Mouse (Mus musculus) forebrain, postnatal 0 days (tissue): ENCODE data around the gene Rbm38. TPM values are rescaled to one million over a fixed set of nuclear protein-coding genes. Genes with fewer than 3 reads are reported as not detected.

Experiments
- ATAC-seq: fragments of 200-750 bp; cut with Nextera tagmentation; 2 replicates; pipeline ENCODE4 v1.8.0; 2017; ENCODE audit warnings: mild to moderate bottlenecking, moderate library complexity
- DNase-seq: peaks from one replicate; pipeline ENCODE4 v3.0.0-alpha.2; 2015
- H3K27ac ChIP-seq: fragments of 300-500 bp; sonication (generic); 2 replicates; pipeline ENCODE4 v1.5.1; 2014; ENCODE audit warnings: low read depth, mild to moderate bottlenecking, antibody characterized with exemption, low read length, moderate library complexity, mixed read lengths
- H3K27me3 ChIP-seq: fragments of 300-500 bp; sonication (generic); 2 replicates; pipeline ENCODE4 v1.6.1; 2014; ENCODE audit warnings: mild to moderate bottlenecking, low read length, mixed read lengths; ENCODE audit not compliant: insufficient read depth
- H3K36me3 ChIP-seq: fragments of 300-500 bp; sonication (generic); 2 replicates; pipeline ENCODE4 v1.6.1; 2014; ENCODE audit warnings: mild to moderate bottlenecking, moderate library complexity; ENCODE audit not compliant: insufficient read depth
- H3K4me1 ChIP-seq: fragments of 300-500 bp; sonication (generic); 2 replicates; pipeline ENCODE4 v1.6.1; 2014; ENCODE audit warnings: antibody characterized with exemption; ENCODE audit not compliant: insufficient read depth
- H3K4me2 ChIP-seq: fragments of 300-500 bp; sonication (generic); 2 replicates; pipeline ENCODE4 v1.6.1; 2014; ENCODE audit warnings: low read depth, mild to moderate bottlenecking, moderate library complexity
- H3K4me3 ChIP-seq: fragments of 300-500 bp; sonication (generic); 2 replicates; pipeline ENCODE4 v1.5.1; 2014; ENCODE audit warnings: low read depth, low read length, mixed read lengths
- H3K9ac ChIP-seq: fragments of 300-500 bp; sonication (generic); 2 replicates; pipeline ENCODE4 v1.6.1; 2014; ENCODE audit warnings: mild to moderate bottlenecking
- H3K9me3 ChIP-seq: fragments of 300-500 bp; sonication (generic); 2 replicates; pipeline ENCODE4 v1.6.1; 2016; ENCODE audit warnings: low read length
- CTCF ChIP-seq: sonication (generic); IDR thresholded peaks from 2 replicates; pipeline ENCODE4 v1.5.1; 2016; ENCODE audit warnings: antibody characterized with exemption, control low read depth, low read depth
- WGBS: fragments of 180-500 bp; shearing (Covaris S2); extraction: QIAGEN DNeasy Blood & Tissue Kit; methylation state at CpG from one replicate; pipeline ENCODE4 v1.1.7; 2014; 5-methylcytosine and 5-hydroxymethylcytosine counted together
- polyA plus RNA-seq: library from polyadenylated mRNA; unstranded; fragments of >200 nt; fragmentation: Nextera tagmentation; extraction: Ambion mirVana; gene quantifications from 2 replicates; pipeline ENCODE4 v1.2.1, GENCODE M21; 2015
- total RNA-seq: library from RNA; depleted of rRNA; stranded (reverse); fragments of >200 nt; gene quantifications from 2 replicates; pipeline ENCODE4 v1.2.3, GENCODE M21; 2014

The Rbm38 gene
- total and polyA plus RNA-seq, 2 experiments from 2014 or later = 6.6 to 11.0 TPM

- Histone ChIP-seq H3K4me2 (peak overlapping the region; percentile 64), H3K27ac (peak overlapping the region; percentile 40; the same call in 1 of the 2 replicates), H3K4me3 (peak overlapping the region; percentile 85), H3K27me3 (no peaks in the 10 kb centered on the region), H3K36me3 (no peaks in the 10 kb centered on the region), H3K9me3 (no peaks in the 10 kb centered on the region), H3K4me1 (peaks cover 8% of the 10 kb centered on the region), H3K9ac (peak overlapping the region; percentile 68)
- under 1% methylated on average over 51 of the region's 51 CpGs for WGBS
- TF ChIP-seq CTCF = no peak
- peak; percentile 44 for ATAC-seq
- no peak for DNase-seq
Observed at GRCm38 (mm10) chr2:173022056-173022681, 1.9 kb downstream of the Rbm38 start.

GRCm38 (mm10) chr2:173022813-173023212 is 2.5 kb downstream of the Rbm38 start:
- TF ChIP-seq CTCF = no peak
- H3K27me3 ChIP-seq = no peaks in the 10 kb centered on the region
- H3K4me2 ChIP-seq = peak overlapping the region; percentile 64
- ATAC-seq (no peak), DNase-seq (no peak)
- H3K9ac ChIP-seq = peak overlapping the region; percentile 68
- no peaks in the 10 kb centered on the region for H3K36me3 ChIP-seq
- peaks cover 8% of the 10 kb centered on the region for H3K4me1 ChIP-seq
- WGBS = 17% methylated on average over 10 of the region's 10 CpGs
- peak overlapping the region; percentile 85 for H3K4me3 ChIP-seq
- H3K9me3 ChIP-seq = no peaks in the 10 kb centered on the region
- no peak overlapping the region for H3K27ac ChIP-seq

GRCm38 (mm10) chr2:173023371-173023851 is 3.1 kb downstream of the Rbm38 start:
- TF ChIP-seq CTCF = no peak
- ATAC-seq (no peak), DNase-seq (no peak)
- H3K4me1 ChIP-seq = peaks cover 8% of the 10 kb centered on the region
- no peaks in the 10 kb centered on the region for H3K9me3 ChIP-seq
- H3K27me3 ChIP-seq = no peaks in the 10 kb centered on the region
- no peak overlapping the region for H3K27ac ChIP-seq
- H3K36me3 ChIP-seq = 0 out of 2 replicates have a peak, but pooled peaks cover under 1% of the 10 kb centered on the region
- no peak overlapping the region for H3K9ac ChIP-seq
- H3K4me2 ChIP-seq = peak overlapping the region; percentile 64
- 89% methylated on average over 7 of the region's 7 CpGs for WGBS
- no peak overlapping the region for H3K4me3 ChIP-seq

GRCm38 (mm10) chr2:173023966-173024365 is 3.7 kb downstream of the Rbm38 start:
- Histone ChIP-seq H3K4me3 (no peak overlapping the region), H3K4me1 (peaks cover 8% of the 10 kb centered on the region), H3K9me3 (no peaks in the 10 kb centered on the region), H3K9ac (no peak overlapping the region), H3K27me3 (no peaks in the 10 kb centered on the region), H3K36me3 (0 out of 2 replicates have a peak, but pooled peaks cover 4% of the 10 kb centered on the region), H3K4me2 (no peak overlapping the region), H3K27ac (no peak overlapping the region)
- TF ChIP-seq CTCF = no peak
- 66% methylated on average over 4 of the region's 4 CpGs for WGBS
- ATAC-seq = no peak
- DNase-seq = no peak

- H3K4me2 ChIP-seq = no peak overlapping the region
- no peaks in the 10 kb centered on the region for H3K27me3 ChIP-seq
- H3K36me3 ChIP-seq = 0 out of 2 replicates have a peak, but pooled peaks cover 4% of the 10 kb centered on the region
- no peaks in the 10 kb centered on the region for H3K9me3 ChIP-seq
- 71% methylated on average over 8 of the region's 8 CpGs for WGBS
- no peak for TF ChIP-seq CTCF
- no peak for DNase-seq
- no peak overlapping the region for H3K9ac ChIP-seq
- H3K27ac ChIP-seq = no peak overlapping the region
- peaks cover 7% of the 10 kb centered on the region for H3K4me1 ChIP-seq
- no peak for ATAC-seq
- H3K4me3 ChIP-seq = no peak overlapping the region
Observed at GRCm38 (mm10) chr2:173024392-173024791, 4.1 kb downstream of the Rbm38 start.

GRCm38 (mm10) chr2:173024938-173025337 is 4.6 kb downstream of the Rbm38 start:
- no peak for TF ChIP-seq CTCF
- H3K4me2 ChIP-seq = no peak overlapping the region
- H3K4me3 ChIP-seq = no peak overlapping the region
- 16% methylated on average over 4 of the region's 4 CpGs for whole genome bisulfite sequencing
- peak; percentile 34 for DNase-seq
- H3K36me3 ChIP-seq = 0 out of 2 replicates have a peak, but pooled peaks cover 5% of the 10 kb centered on the region
- peaks cover 4% of the 10 kb centered on the region for H3K4me1 ChIP-seq
- no peak for ATAC-seq
- no peaks in the 10 kb centered on the region for H3K9me3 ChIP-seq
- H3K27ac ChIP-seq = no peak overlapping the region
- H3K27me3 ChIP-seq = no peaks in the 10 kb centered on the region
- H3K9ac ChIP-seq = no peak overlapping the region

- no peak for TF ChIP-seq CTCF
- Histone ChIP-seq H3K4me3 (no peak overlapping the region), H3K9me3 (no peaks in the 10 kb centered on the region), H3K27ac (no peak overlapping the region), H3K27me3 (no peaks in the 10 kb centered on the region), H3K4me2 (no peak overlapping the region), H3K4me1 (peaks cover 4% of the 10 kb centered on the region), H3K36me3 (0 out of 2 replicates have a peak, but pooled peaks cover 14% of the 10 kb centered on the region), H3K9ac (no peak overlapping the region)
- DNase-seq = no peak
- 84% methylated on average over 5 of the region's 5 CpGs for WGBS
- ATAC-seq = no peak
Observed at GRCm38 (mm10) chr2:173026286-173026685, 6.0 kb downstream of the Rbm38 start.
